Mouse (Mus musculus) MEL (cell line): ENCODE measurements at regions not wholly inside any gene's neighbourhood (a gene's known extent, or its start where the extent isn't known, plus 50 kb on each side); places are given as distances from the start of the nearest gene placed in this dataset.

Experiments used
- CTCF ChIP-seq, 3 experiments: IDR thresholded peaks in 2 of 3; conservative IDR thresholded peaks in 1 of 3; 2 replicates each; pipeline ENCODE4 v1.5.1; 2011 to 2012; ENCODE audit warnings: low read length in 3 of 3, low read depth in 2 of 3, mild to moderate bottlenecking in 2 of 3, improper control_type of control experiment in 1 of 3, inconsistent platforms in 1 of 3, mixed read lengths in 1 of 3, moderate library complexity in 1 of 3; ENCODE audit not compliant: control insufficient read depth in 1 of 3, insufficient read depth in 1 of 3, poor library complexity in 1 of 3, severe bottlenecking in 1 of 3
- GABPA ChIP-seq: IDR thresholded peaks from 2 replicates; pipeline ENCODE4 v1.6.1; 2012; ENCODE audit warnings: low read depth, mild to moderate bottlenecking, inconsistent platforms, low read length, improper control_type of control experiment, moderate library complexity
- GATA1 ChIP-seq: IDR thresholded peaks from 2 replicates; pipeline ENCODE4 v1.6.1; 2011; ENCODE audit warnings: low read depth, low read length, improper control_type of control experiment
- NELFE ChIP-seq: IDR thresholded peaks from 2 replicates; pipeline ENCODE4 v1.6.1; 2011; ENCODE audit warnings: low read depth, low read length, improper control_type of control experiment
- POLR2AphosphoS2 ChIP-seq: IDR thresholded peaks from 2 replicates; pipeline ENCODE4 v1.6.1; 2011; ENCODE audit warnings: low read length, improper control_type of control experiment
- RAD21 ChIP-seq: IDR thresholded peaks from 2 replicates; pipeline ENCODE4 v1.6.1; 2011; ENCODE audit warnings: mild to moderate bottlenecking, low read depth, low read length, improper control_type of control experiment
- RCOR1 ChIP-seq: IDR thresholded peaks from 2 replicates; pipeline ENCODE4 v1.6.1; 2012; ENCODE audit warnings: low read depth, mild to moderate bottlenecking, inconsistent platforms, low read length, improper control_type of control experiment
- TAL1 ChIP-seq: IDR thresholded peaks from 2 replicates; pipeline ENCODE4 v1.6.1; 2012; ENCODE audit warnings: mild to moderate bottlenecking, inconsistent platforms, low read length, moderate library complexity, mixed read lengths
- TCF12 ChIP-seq: IDR thresholded peaks from 2 replicates; pipeline ENCODE4 v1.6.1; 2014; ENCODE audit warnings: low read depth, mild to moderate bottlenecking, inconsistent platforms, low read length, improper control_type of control experiment, moderate library complexity

GRCm38 (mm10) chr2:160515621-160516020, 130.1 kb upstream of the Top1 start:
- TF ChIP-seq GABPA, result no peak
- TF ChIP-seq TCF12, result no peak
- no peak for TF ChIP-seq CTCF (IDR thresholded peaks at IDR 0.05 in 2 of 3, conservative IDR thresholded peaks at IDR 0.05 in 1 of 3; ENCODE audit: control insufficient read depth in 1 of 3, insufficient read depth in 1 of 3, low read depth in 2 of 3, low read length in 3 of 3, poor library complexity in 1 of 3, severe bottlenecking in 1 of 3)
- TF ChIP-seq POLR2AphosphoS2, result no peak
- TF ChIP-seq TAL1, result no peak
- TF ChIP-seq RAD21, result no peak
- no peak for TF ChIP-seq RCOR1
- no peak for TF ChIP-seq GATA1
- TF ChIP-seq NELFE, result no peak
